Mouse (Mus musculus): ENCODE results near the gene Mtch1. TPM values are rescaled to one million over a fixed set of nuclear protein-coding genes. Genes with fewer than 3 reads are reported as not detected.
A peak's percentile ranks its signal among the peaks of the same experiment; 100 is the strongest.

Gene Mtch1
- polyA plus RNA-seq, 1 experiment from 2014 or later: 530 TPM

DNA sequence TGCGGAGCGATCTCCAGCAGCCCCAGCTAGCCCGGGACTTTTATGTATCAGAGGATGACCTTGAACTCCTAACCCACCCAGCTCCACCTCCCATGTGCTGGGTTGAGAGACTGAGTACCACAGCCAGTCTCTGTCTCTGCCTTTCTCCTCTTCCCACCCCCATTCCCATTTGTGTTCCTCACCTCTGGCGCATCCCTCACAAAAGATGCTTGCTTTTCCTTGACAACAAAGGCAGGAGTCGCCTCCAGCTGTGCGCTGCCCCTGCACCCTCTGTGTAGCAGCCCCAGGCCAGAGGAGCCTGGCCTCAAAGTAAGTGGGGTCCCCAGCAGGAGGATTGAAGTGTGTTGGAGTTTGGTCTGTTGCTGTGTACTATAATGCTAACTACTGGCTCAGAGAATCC is 38.0 kb upstream of the Mtch1 start:
- Histone ChIP-seq H3K4me1 (replicated peaks; ENCODE audit: control insufficient read depth, insufficient read depth, low read length) (no peaks in the 10 kb centered on the region), H3K4me2 (replicated peaks) (no peak overlapping the region), H3K9ac (no peak overlapping the region), H3K27me3 (ENCODE audit: control insufficient read depth, insufficient read depth, low read length) (no peaks in the 10 kb centered on the region), H3K27ac (no peak overlapping the region), H3K4me3 (replicated peaks; ENCODE audit: low read length) (no peak overlapping the region), H3K36me3 (replicated peaks; ENCODE audit: control insufficient read depth, insufficient read depth) (no peaks in the 10 kb centered on the region), H3K9me3 (ENCODE audit: control insufficient read depth, low read length) (no peaks in the 10 kb centered on the region)
- DNase-seq (ENCODE audit: low spot score) (no peak), ATAC-seq (ENCODE audit: low FRiP score) (no peak)
- WGBS: 28% methylated on average over 6 of the region's 6 CpGs

DNA sequence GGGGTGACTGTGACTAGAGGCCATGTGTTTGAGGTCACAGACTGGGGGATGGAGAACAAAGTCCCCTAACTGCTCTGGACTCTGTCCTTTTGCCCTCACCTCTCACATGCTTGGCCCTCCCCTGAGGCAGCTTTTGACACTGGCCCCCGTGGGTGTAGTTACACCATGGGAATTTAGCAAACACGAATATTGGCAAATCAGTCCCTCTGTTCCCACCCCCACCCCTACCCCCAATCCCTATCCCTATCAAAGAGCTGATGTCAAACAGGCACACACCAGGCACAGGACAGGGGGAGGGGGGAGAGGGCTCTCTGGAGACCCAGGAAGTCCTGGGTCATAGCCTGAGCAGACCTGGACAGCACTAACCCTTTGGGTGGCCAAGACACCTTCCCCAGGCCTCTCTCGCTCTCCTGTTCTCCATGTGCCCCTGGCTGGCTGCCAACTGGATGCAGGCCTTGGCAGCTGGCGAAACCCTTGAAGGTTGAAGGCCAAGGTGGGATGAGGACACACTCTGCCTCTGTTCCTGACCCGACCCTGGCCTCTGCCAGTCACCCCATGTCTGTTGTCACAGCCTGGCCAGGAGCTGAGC is 37.2 kb upstream of the Mtch1 start:
- no peak overlapping the region for H3K27ac ChIP-seq
- no peak overlapping the region for H3K4me2 ChIP-seq (replicated peaks)
- H3K4me3 ChIP-seq (replicated peaks; ENCODE audit: low read length): no peak overlapping the region
- H3K36me3 ChIP-seq (replicated peaks; ENCODE audit: control insufficient read depth, insufficient read depth): no peaks in the 10 kb centered on the region
- DNase-seq (ENCODE audit: low spot score): no peak
- H3K27me3 ChIP-seq (ENCODE audit: control insufficient read depth, insufficient read depth, low read length): no peaks in the 10 kb centered on the region
- ATAC-seq (ENCODE audit: low FRiP score): no peak
- WGBS: 52% methylated on average over 5 of the region's 5 CpGs
- H3K4me1 ChIP-seq (replicated peaks; ENCODE audit: control insufficient read depth, insufficient read depth, low read length): no peaks in the 10 kb centered on the region
- no peak overlapping the region for H3K9ac ChIP-seq
- H3K9me3 ChIP-seq (ENCODE audit: control insufficient read depth, low read length): no peaks in the 10 kb centered on the region

DNA sequence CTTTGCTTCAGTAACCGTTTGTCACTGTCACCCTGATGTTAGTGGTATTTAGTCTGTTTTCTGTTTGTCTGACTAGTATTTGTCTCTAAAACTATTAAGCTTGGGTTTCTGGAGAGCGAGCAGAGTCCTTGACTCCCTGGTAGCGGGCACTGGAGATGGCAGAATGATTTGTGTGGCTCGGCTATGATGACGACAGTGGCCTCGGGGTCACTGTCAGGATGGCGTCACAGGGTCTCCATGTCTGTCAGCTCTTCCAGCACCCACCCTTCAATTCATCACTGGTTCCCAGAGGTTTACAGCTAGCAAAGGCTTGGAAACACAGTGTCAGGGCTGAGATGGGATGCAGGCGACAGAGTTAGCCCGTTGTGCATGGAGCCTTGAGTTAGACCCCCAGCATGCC is 36.2 kb upstream of the Mtch1 start:
- H3K4me1 ChIP-seq (replicated peaks; ENCODE audit: control insufficient read depth, insufficient read depth, low read length): no peaks in the 10 kb centered on the region
- H3K27me3 ChIP-seq (ENCODE audit: control insufficient read depth, insufficient read depth, low read length): no peaks in the 10 kb centered on the region
- H3K9me3 ChIP-seq (ENCODE audit: control insufficient read depth, low read length): no peaks in the 10 kb centered on the region
- no peaks in the 10 kb centered on the region for H3K36me3 ChIP-seq (replicated peaks; ENCODE audit: control insufficient read depth, insufficient read depth)
- ATAC-seq (ENCODE audit: low FRiP score) (no peak), DNase-seq (ENCODE audit: low spot score) (no peak)
- WGBS: 71% methylated on average over 9 of the region's 9 CpGs
- H3K9ac ChIP-seq: no peak overlapping the region
- H3K4me2 ChIP-seq (replicated peaks): no peak overlapping the region
- no peak overlapping the region for H3K4me3 ChIP-seq (replicated peaks; ENCODE audit: low read length)
- no peak overlapping the region for H3K27ac ChIP-seq

DNA sequence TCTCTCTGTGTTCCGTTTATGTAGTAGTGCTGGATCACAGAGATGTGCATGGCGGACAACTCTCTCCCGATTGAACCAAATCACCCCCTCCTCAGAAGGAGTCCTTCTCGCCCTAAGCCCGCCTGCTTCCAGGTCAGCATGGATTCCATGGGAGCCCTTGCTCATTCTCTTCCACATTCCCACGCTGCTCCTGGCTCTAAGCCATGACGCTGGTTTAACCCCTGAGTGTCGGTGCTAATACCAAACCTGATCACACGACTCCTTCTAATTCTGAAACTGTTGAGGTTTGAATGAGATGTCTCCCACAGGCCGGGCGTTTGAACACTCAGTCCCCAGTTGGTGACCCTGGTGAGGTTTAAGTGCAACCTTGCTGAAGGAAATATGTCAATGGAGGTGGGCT is 34.7 kb upstream of the Mtch1 start:
- Histone ChIP-seq H3K9me3 (ENCODE audit: control insufficient read depth, low read length) (no peaks in the 10 kb centered on the region), H3K36me3 (replicated peaks; ENCODE audit: control insufficient read depth, insufficient read depth) (no peaks in the 10 kb centered on the region), H3K4me2 (replicated peaks) (no peak overlapping the region), H3K27ac (no peak overlapping the region), H3K4me1 (replicated peaks; ENCODE audit: control insufficient read depth, insufficient read depth, low read length) (no peaks in the 10 kb centered on the region), H3K9ac (no peak overlapping the region), H3K27me3 (ENCODE audit: control insufficient read depth, insufficient read depth, low read length) (no peaks in the 10 kb centered on the region), H3K4me3 (replicated peaks; ENCODE audit: low read length) (no peak overlapping the region)
- DNase-seq (ENCODE audit: low spot score) (no peak), ATAC-seq (ENCODE audit: low FRiP score) (no peak)
- WGBS: 62% methylated on average over 11 of the region's 11 CpGs

DNA sequence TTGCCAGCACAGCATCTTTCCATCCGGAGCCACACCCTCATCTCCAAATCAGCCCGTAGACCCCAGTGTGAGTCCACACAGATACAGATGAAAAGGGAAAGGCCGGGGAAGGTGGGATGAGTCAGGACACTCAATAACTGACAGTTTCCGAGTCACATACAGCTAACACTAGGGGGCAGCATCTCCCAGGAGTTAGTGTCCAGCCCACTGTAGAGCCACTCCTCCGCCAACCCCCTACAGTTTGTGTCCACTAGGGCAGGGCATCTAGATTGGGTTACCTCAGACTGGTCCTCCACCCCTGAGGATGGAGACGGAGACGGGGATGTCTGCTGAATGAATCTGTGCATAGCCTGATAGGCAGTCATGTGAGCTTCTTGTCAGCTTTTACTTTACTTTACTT is 33.7 kb upstream of the Mtch1 start:
- Histone ChIP-seq H3K36me3 (replicated peaks; ENCODE audit: control insufficient read depth, insufficient read depth) (no peaks in the 10 kb centered on the region), H3K4me1 (replicated peaks; ENCODE audit: control insufficient read depth, insufficient read depth, low read length) (no peaks in the 10 kb centered on the region), H3K9ac (no peak overlapping the region), H3K27me3 (ENCODE audit: control insufficient read depth, insufficient read depth, low read length) (no peaks in the 10 kb centered on the region), H3K9me3 (ENCODE audit: control insufficient read depth, low read length) (no peaks in the 10 kb centered on the region), H3K4me2 (replicated peaks) (no peak overlapping the region), H3K4me3 (replicated peaks; ENCODE audit: low read length) (no peak overlapping the region), H3K27ac (no peak overlapping the region)
- peak; percentile 64 for DNase-seq (ENCODE audit: low spot score)
- ATAC-seq (ENCODE audit: low FRiP score): no peak
- 28% methylated on average over 7 of the region's 7 CpGs for WGBS

DNA sequence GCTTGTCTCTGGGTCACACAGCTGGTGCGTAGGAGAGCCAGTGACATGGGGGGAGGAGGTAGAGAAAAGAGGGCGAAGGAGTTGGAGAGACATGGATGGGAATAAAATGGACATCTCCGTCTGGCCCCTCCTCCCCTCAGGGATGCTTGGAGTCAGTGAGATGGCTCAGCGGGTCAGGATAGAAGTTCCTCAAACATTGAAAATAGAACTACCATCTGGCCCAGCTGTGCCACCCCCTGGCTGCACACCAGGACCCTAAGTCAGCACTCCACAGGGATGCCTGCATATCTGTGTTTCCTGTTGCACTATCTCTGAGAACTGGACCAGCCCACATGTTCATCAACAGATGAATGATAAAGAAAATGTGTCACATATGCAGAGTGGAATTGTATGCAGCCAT is 32.5 kb upstream of the Mtch1 start:
- H3K27me3 ChIP-seq (ENCODE audit: control insufficient read depth, insufficient read depth, low read length): no peaks in the 10 kb centered on the region
- ATAC-seq (ENCODE audit: low FRiP score): no peak
- H3K4me1 ChIP-seq (replicated peaks; ENCODE audit: control insufficient read depth, insufficient read depth, low read length): no peaks in the 10 kb centered on the region
- H3K9me3 ChIP-seq (ENCODE audit: control insufficient read depth, low read length): no peaks in the 10 kb centered on the region
- WGBS: 75% methylated on average over 4 of the region's 4 CpGs
- no peak for DNase-seq (ENCODE audit: low spot score)
- H3K36me3 ChIP-seq (replicated peaks; ENCODE audit: control insufficient read depth, insufficient read depth): no peaks in the 10 kb centered on the region
- no peak overlapping the region for H3K4me2 ChIP-seq (replicated peaks)
- H3K4me3 ChIP-seq (replicated peaks; ENCODE audit: low read length): no peak overlapping the region
- H3K9ac ChIP-seq: no peak overlapping the region
- H3K27ac ChIP-seq: no peak overlapping the region

DNA sequence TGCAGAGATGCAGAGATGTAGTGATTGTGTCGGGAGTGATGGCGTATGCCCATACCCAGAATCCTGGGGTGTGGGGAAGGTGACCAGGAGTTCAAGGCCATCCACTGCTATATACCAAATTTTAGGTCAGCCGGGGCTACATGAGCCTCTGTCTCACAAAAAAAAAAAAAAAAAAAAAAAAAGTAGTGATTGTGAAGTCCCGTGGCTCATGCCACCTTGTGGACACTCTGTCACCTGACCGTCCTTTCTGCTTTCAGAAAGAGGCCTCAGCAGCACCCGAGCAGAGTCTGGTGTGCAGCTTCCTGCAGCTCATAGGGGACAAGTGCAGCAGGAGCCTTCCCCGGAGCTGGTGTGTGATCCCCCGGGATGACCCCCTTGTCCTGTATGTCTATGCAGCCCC is 30.3 kb upstream of the Mtch1 start:
- DNase-seq (ENCODE audit: low spot score): no peak
- no peak overlapping the region for H3K27ac ChIP-seq
- H3K36me3 ChIP-seq (replicated peaks; ENCODE audit: control insufficient read depth, insufficient read depth): no peaks in the 10 kb centered on the region
- H3K27me3 ChIP-seq (ENCODE audit: control insufficient read depth, insufficient read depth, low read length): no peaks in the 10 kb centered on the region
- no peak overlapping the region for H3K4me3 ChIP-seq (replicated peaks; ENCODE audit: low read length)
- 73% methylated on average over 8 of the region's 8 CpGs for WGBS
- no peak overlapping the region for H3K9ac ChIP-seq
- no peak for ATAC-seq (ENCODE audit: low FRiP score)
- no peak overlapping the region for H3K4me2 ChIP-seq (replicated peaks)
- H3K4me1 ChIP-seq (replicated peaks; ENCODE audit: control insufficient read depth, insufficient read depth, low read length): no peaks in the 10 kb centered on the region
- no peaks in the 10 kb centered on the region for H3K9me3 ChIP-seq (ENCODE audit: control insufficient read depth, low read length)

DNA sequence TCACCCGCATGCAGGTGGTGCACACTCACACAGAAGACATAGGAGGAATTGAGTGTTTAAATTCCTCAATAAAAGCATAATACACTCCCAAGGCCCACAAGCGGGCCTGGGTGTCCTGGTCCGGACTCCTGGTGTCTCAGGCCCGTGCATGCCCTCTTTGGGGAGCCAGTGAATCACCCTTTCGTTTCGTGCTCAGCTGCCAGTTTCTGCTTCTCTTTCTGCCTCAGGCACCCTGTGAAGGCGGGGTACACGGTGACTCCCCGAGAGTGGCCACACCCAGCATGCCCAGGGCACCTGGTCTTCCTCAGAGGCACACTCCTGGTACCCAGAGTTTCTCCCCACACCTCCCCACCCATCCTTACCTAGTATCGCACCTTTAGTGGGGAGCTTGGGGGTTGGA is 28.1 kb upstream of the Mtch1 start:
- no peak overlapping the region for H3K9ac ChIP-seq
- H3K4me1 ChIP-seq (replicated peaks; ENCODE audit: control insufficient read depth, insufficient read depth, low read length): no peaks in the 10 kb centered on the region; the same call in 1 of the 2 replicates
- H3K4me2 ChIP-seq (replicated peaks): no peak overlapping the region
- no peaks in the 10 kb centered on the region for H3K27me3 ChIP-seq (ENCODE audit: control insufficient read depth, insufficient read depth, low read length)
- no peak for DNase-seq (ENCODE audit: low spot score)
- no peak for ATAC-seq (ENCODE audit: low FRiP score)
- no peaks in the 10 kb centered on the region for H3K36me3 ChIP-seq (replicated peaks; ENCODE audit: control insufficient read depth, insufficient read depth)
- H3K27ac ChIP-seq: no peak overlapping the region
- 83% methylated on average over 10 of the region's 10 CpGs for WGBS
- H3K4me3 ChIP-seq (replicated peaks; ENCODE audit: low read length): no peak overlapping the region
- H3K9me3 ChIP-seq (ENCODE audit: control insufficient read depth, low read length): no peaks in the 10 kb centered on the region

DNA sequence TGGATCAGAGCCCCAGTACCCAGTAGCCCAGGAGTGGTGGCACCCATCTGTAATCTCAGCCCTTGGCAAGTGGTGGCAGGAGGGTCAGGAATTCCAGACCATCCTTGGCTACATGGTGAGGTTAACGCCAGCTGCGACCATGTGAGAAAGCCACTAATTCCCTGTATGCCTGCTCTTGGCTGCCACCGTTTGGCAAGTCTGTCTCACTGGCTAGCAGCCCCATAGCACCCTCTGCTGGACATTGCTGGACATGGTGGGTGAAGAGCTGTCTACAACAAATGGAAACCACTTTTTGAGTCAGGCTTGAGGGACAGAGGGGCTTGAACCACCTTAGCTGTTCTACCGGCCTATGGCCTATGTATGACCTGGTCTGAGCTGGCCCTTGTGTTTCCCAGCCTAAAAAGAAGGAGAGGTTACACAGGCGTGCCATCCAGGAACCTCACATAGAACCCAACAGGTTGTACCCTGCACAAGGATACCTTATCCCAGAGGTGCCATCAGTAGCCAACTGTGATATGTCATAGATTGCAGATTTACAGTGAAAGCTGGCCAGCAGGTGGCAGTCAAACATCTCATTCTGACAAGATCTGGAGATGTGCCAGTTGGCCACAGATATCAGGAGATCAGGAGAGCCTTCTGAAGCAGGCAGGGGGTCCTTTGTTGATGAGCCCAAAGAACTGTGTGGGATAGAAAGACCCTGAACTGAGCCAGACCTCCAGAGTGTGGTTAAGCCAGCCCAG is 23.4 kb upstream of the Mtch1 start:
- H3K4me3 ChIP-seq (replicated peaks; ENCODE audit: low read length): no peak overlapping the region
- no peak overlapping the region for H3K27ac ChIP-seq
- H3K9me3 ChIP-seq (ENCODE audit: control insufficient read depth, low read length): no peaks in the 10 kb centered on the region
- no peaks in the 10 kb centered on the region for H3K27me3 ChIP-seq (ENCODE audit: control insufficient read depth, insufficient read depth, low read length)
- ATAC-seq (ENCODE audit: low FRiP score): peak; percentile 61
- no peaks in the 10 kb centered on the region; the same call in 1 of the 2 replicates for H3K4me1 ChIP-seq (replicated peaks; ENCODE audit: control insufficient read depth, insufficient read depth, low read length)
- H3K9ac ChIP-seq: 0 out of 2 replicates have a peak overlapping the region, but pooled peaks have one; percentile 18
- peak overlapping the region; percentile 18; the same call in 1 of the 2 replicates for H3K4me2 ChIP-seq (replicated peaks)
- no peaks in the 10 kb centered on the region for H3K36me3 ChIP-seq (replicated peaks; ENCODE audit: control insufficient read depth, insufficient read depth)
- peak; percentile 93 for DNase-seq (ENCODE audit: low spot score)
- 6% methylated on average over 5 of the region's 5 CpGs for WGBS
